Comparison of ENCODE assay signal across 9 mouse cellular contexts in genomic region chr17:35719616-35720339, GRCm38 (mm10). TPM values are rescaled to one million over a fixed set of nuclear protein-coding genes. Genes with fewer than 3 reads are reported as not detected.
DNase-seq lines count a peak whose midpoint lies in the region; ATAC-seq and TF ChIP-seq lines count a peak whose summit lies in the region.
"Had no signal": no experiment of that assay in that cellular context is flagged by ENCODE, and none has a peak within 500 bp of the region (broad histone marks: within the 10 kb centered on the region; RNA-seq: fewer than 3 reads in every experiment).

No protein-coding gene starts in this region.

- peak overlapping the region; percentile 6; the same call in 1 of the 2 replicates for H3K27ac ChIP-seq in kidney, embryonic 14.5 days (ENCODE audit: low read depth, low read length)
- H3K27ac ChIP-seq in ES-Bruce4 (ENCODE audit: insufficient read depth, low read length), result no peak overlapping the region
- peak overlapping the region; percentile 23 for H3K27ac ChIP-seq in embryonic facial prominence, embryonic 15.5 days (replicated peaks)
- H3K27ac ChIP-seq in intestine, embryonic 16.5 days (ENCODE audit: low read length), result peak overlapping the region; percentile 85

- 41% methylated on average over 9 of the region's 9 CpGs for WGBS in kidney, embryonic 14.5 days
- WGBS in embryonic facial prominence, embryonic 15.5 days, result 61% methylated on average over 9 of the region's 9 CpGs
- 58% methylated on average over 9 of the region's 9 CpGs for WGBS in intestine, embryonic 16.5 days

- no peak overlapping the region for H3K9ac ChIP-seq in kidney, embryonic 14.5 days (ENCODE audit: low read depth, low read length)
- no peak overlapping the region for H3K9ac ChIP-seq in ES-Bruce4 (ENCODE audit: low read depth, poor library complexity, severe bottlenecking)
- H3K9ac ChIP-seq in embryonic facial prominence, embryonic 15.5 days, result no peak overlapping the region
- no peak overlapping the region for H3K9ac ChIP-seq in intestine, embryonic 16.5 days (ENCODE audit: low read depth, low read length)

- no peaks in the 10 kb centered on the region for H3K27me3 ChIP-seq in kidney, embryonic 14.5 days (ENCODE audit: control insufficient read depth, insufficient read depth, low read length)
- no peaks in the 10 kb centered on the region for H3K27me3 ChIP-seq in ES-Bruce4 (ENCODE audit: control insufficient read depth, insufficient read depth, low read length, poor library complexity, severe bottlenecking)
- H3K27me3 ChIP-seq in embryonic facial prominence, embryonic 15.5 days, result no peaks in the 10 kb centered on the region
- no peaks in the 10 kb centered on the region for H3K27me3 ChIP-seq in intestine, embryonic 16.5 days (replicated peaks; ENCODE audit: control insufficient read depth, insufficient read depth, low read length)

- no peak for TF ChIP-seq EP300 in ES-Bruce4 (IDR thresholded peaks at IDR 0.05; ENCODE audit: insufficient read depth, low read depth, low read length)

- TF ChIP-seq CTCF in ES-Bruce4 (IDR thresholded peaks at IDR 0.05; ENCODE audit: low read depth, low read length), result peak; percentile 41

- no peak for TF ChIP-seq POLR2A in ES-Bruce4 (IDR thresholded peaks at IDR 0.05; ENCODE audit: insufficient read depth, low read length)

- H3K4me3 ChIP-seq in kidney, embryonic 14.5 days (ENCODE audit: low read length), result no peak overlapping the region
- no peak overlapping the region for H3K4me3 ChIP-seq in ES-Bruce4 (ENCODE audit: low read depth, low read length)
- no peak overlapping the region for H3K4me3 ChIP-seq in embryonic facial prominence, embryonic 15.5 days (replicated peaks)
- H3K4me3 ChIP-seq in intestine, embryonic 16.5 days (ENCODE audit: low read length), result no peak overlapping the region

- no peak for ATAC-seq in kidney, embryonic 14.5 days (ENCODE audit: low FRiP score, low TSS enrichment)
- ATAC-seq in embryonic facial prominence, embryonic 15.5 days (ENCODE audit: insufficient number of reproducible peaks, low FRiP score, low TSS enrichment, low read depth), result peak; percentile 25; the same call in 1 of the 2 replicates
- ATAC-seq in intestine, embryonic 16.5 days, result no peak

- H3K36me3 ChIP-seq in kidney, embryonic 14.5 days (ENCODE audit: control insufficient read depth, insufficient read depth, low read length), result no peaks in the 10 kb centered on the region
- H3K36me3 ChIP-seq in ES-Bruce4 (ENCODE audit: control insufficient read depth, insufficient read depth, low read length, poor library complexity, severe bottlenecking), result no peaks in the 10 kb centered on the region
- H3K36me3 ChIP-seq in embryonic facial prominence, embryonic 15.5 days, result no peaks in the 10 kb centered on the region
- no peaks in the 10 kb centered on the region for H3K36me3 ChIP-seq in intestine, embryonic 16.5 days (ENCODE audit: control insufficient read depth, insufficient read depth, low read length)

- no peaks in the 10 kb centered on the region for H3K9me3 ChIP-seq in kidney, embryonic 14.5 days (ENCODE audit: control insufficient read depth, low read length)
- no peaks in the 10 kb centered on the region for H3K9me3 ChIP-seq in ES-Bruce4 (replicated peaks; ENCODE audit: control insufficient read depth, insufficient read depth, low read length, poor library complexity, severe bottlenecking)
- H3K9me3 ChIP-seq in embryonic facial prominence, embryonic 15.5 days (replicated peaks), result no peaks in the 10 kb centered on the region
- H3K9me3 ChIP-seq in intestine, embryonic 16.5 days (ENCODE audit: control insufficient read depth, low read length), result no peaks in the 10 kb centered on the region

- no peak overlapping the region for H3K4me2 ChIP-seq in kidney, embryonic 14.5 days (replicated peaks; ENCODE audit: low read depth, low read length)
- H3K4me2 ChIP-seq in embryonic facial prominence, embryonic 15.5 days (replicated peaks), result peak overlapping the region; percentile 34; the same call in 1 of the 2 replicates
- no peak overlapping the region for H3K4me2 ChIP-seq in intestine, embryonic 16.5 days (ENCODE audit: low read depth, low read length)

- H3K4me1 ChIP-seq in kidney, embryonic 14.5 days (ENCODE audit: control insufficient read depth, insufficient read depth, low read length), result peaks cover 17% of the 10 kb centered on the region; the same call in 1 of the 2 replicates
- peaks cover 6% of the 10 kb centered on the region for H3K4me1 ChIP-seq in ES-Bruce4 (ENCODE audit: control insufficient read depth, insufficient read depth, low read length)
- peaks cover 22% of the 10 kb centered on the region for H3K4me1 ChIP-seq in embryonic facial prominence, embryonic 15.5 days
- H3K4me1 ChIP-seq in intestine, embryonic 16.5 days (ENCODE audit: control insufficient read depth, insufficient read depth, low read length), result peaks cover 22% of the 10 kb centered on the region

- no peak for DNase-seq in kidney, adult 9 months
- no peak for DNase-seq in cerebellum, postnatal 14 days
- DNase-seq in urinary bladder, adult 2 months (ENCODE audit: low spot score), result no peak
- no peak for DNase-seq in frontal cortex, postnatal 14 days (ENCODE audit: low spot score in 2 of 2)
- DNase-seq: spleen, adult 18-20 months had no signal

RNA-seq across cellular contexts. Expression of gene Ddr1, which starts 15.4 kb away (rescaled TPM):
- polyA plus RNA-seq in kidney, embryonic 14.5 days (2014; fragmentation: Nextera tagmentation; extraction: Ambion mirVana), result 34.6 and 52.0 TPM in 2 replicates
- 59.8 and 61.6 TPM in 2 replicates for polyA plus RNA-seq in ES-Bruce4 (2011; ENCODE audit: insufficient read depth, insufficient read length, low read depth, missing spikeins)
- polyA plus RNA-seq in embryonic facial prominence, embryonic 15.5 days (2015; fragmentation: Nextera tagmentation; extraction: Ambion mirVana), result 95.1 and 100 TPM in 2 replicates
- polyA plus RNA-seq in intestine, embryonic 16.5 days (2015; fragmentation: Nextera tagmentation; extraction: Ambion mirVana), result 54.1 and 57.1 TPM in 2 replicates
- polyA plus RNA-seq in urinary bladder, adult 2 months (2012; rRNA removed), result 20.2 and 28.6 TPM in 2 replicates

RNA-seq across cellular contexts. Expression of gene Gtf2h4, which starts 46.2 kb away (rescaled TPM):
- polyA plus RNA-seq in kidney, embryonic 14.5 days (2014; fragmentation: Nextera tagmentation; extraction: Ambion mirVana), result 50.7 and 56.7 TPM in 2 replicates
- 80.7 and 105 TPM in 2 replicates for polyA plus RNA-seq in ES-Bruce4 (2011; ENCODE audit: insufficient read depth, insufficient read length, low read depth, missing spikeins)
- polyA plus RNA-seq in embryonic facial prominence, embryonic 15.5 days (2015; fragmentation: Nextera tagmentation; extraction: Ambion mirVana), result 35.4 and 39.5 TPM in 2 replicates
- polyA plus RNA-seq in intestine, embryonic 16.5 days (2015; fragmentation: Nextera tagmentation; extraction: Ambion mirVana), result 41.9 and 45.1 TPM in 2 replicates
- polyA plus RNA-seq in urinary bladder, adult 2 months (2012; rRNA removed), result 19.8 and 22.4 TPM in 2 replicates

RNA-seq across cellular contexts. Expression of gene Vars2, which starts 52.4 kb away (rescaled TPM):
- 9.5 and 16.8 TPM in 2 replicates for polyA plus RNA-seq in kidney, embryonic 14.5 days (2014; fragmentation: Nextera tagmentation; extraction: Ambion mirVana)
- polyA plus RNA-seq in ES-Bruce4 (2011; ENCODE audit: insufficient read depth, insufficient read length, low read depth, missing spikeins), result 35.2 and 41.1 TPM in 2 replicates
- polyA plus RNA-seq in embryonic facial prominence, embryonic 15.5 days (2015; fragmentation: Nextera tagmentation; extraction: Ambion mirVana), result 16.6 and 19.0 TPM in 2 replicates
- polyA plus RNA-seq in intestine, embryonic 16.5 days (2015; fragmentation: Nextera tagmentation; extraction: Ambion mirVana), result 19.3 and 22.8 TPM in 2 replicates
- polyA plus RNA-seq in urinary bladder, adult 2 months (2012; rRNA removed), result 21.3 and 21.8 TPM in 2 replicates
